In the genomic region with DNA sequence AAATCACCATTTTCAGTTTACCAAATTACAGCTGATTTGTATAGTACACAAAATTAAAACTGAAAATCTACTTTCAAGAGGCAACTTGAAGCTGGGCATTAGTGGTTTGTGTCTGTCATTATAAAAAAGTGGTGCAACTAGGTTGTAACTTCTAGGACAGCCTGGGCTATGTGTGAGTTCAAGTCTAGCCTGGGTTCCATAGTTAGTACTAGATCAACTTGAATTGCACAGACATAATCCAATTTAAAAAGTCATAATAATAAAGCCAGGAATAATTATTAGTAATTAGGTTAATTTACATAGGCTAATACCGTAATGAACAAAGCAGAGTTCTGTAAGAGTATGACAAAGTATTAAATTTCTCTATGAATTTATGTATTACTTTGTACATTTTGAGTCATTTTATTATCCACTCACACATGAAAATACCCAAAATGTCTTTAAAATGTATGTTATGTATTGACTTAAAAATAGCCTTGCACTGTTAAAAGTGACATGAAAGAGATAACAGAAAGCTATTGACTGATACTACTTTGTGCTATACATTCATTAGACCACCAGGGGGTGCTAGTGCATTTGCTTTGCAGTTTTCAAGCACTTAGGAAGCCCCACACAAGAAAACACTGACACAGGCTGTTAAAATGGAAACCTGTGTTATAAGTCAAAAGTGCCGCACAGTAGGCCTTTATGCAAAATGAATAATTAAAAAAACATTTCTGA, we compare ENCODE assay signal across 9 mouse cellular contexts.
DNase-seq lines count a peak whose midpoint lies in the region; ATAC-seq and TF ChIP-seq lines count a peak whose summit lies in the region.
"Had no signal": no experiment of that assay in that cellular context is flagged by ENCODE, and none has a peak within 500 bp of the region (broad histone marks: within the 10 kb centered on the region; RNA-seq: fewer than 3 reads in every experiment).

No protein-coding gene starts in this region.

- H3K27ac ChIP-seq in layer of hippocampus, adult 2 months, result no peak overlapping the region
- H3K27ac ChIP-seq in hindbrain, embryonic 13.5 days, result no peak overlapping the region
- no peak overlapping the region for H3K27ac ChIP-seq in limb, embryonic 10.5 days
- H3K27ac ChIP-seq: macrophage had no signal

- H3K4me1 ChIP-seq in hindbrain, embryonic 13.5 days (replicated peaks), result no peaks in the 10 kb centered on the region
- H3K4me1 ChIP-seq in limb, embryonic 10.5 days, result no peaks in the 10 kb centered on the region

- peak; percentile 83 for ATAC-seq in common myeloid progenitor, adult 5-6 weeks (replicated peaks; ENCODE audit: low read depth, poor library complexity, severe bottlenecking)
- ATAC-seq in hindbrain, embryonic 13.5 days (ENCODE audit: low FRiP score), result peak; percentile 89

- H3K4me3 ChIP-seq in layer of hippocampus, adult 2 months, result no peak overlapping the region
- H3K4me3 ChIP-seq in hindbrain, embryonic 13.5 days, result no peak overlapping the region
- H3K4me3 ChIP-seq in limb, embryonic 10.5 days, result no peak overlapping the region

- no peaks in the 10 kb centered on the region; the same call in 1 of the 2 replicates for H3K9me3 ChIP-seq in hindbrain, embryonic 13.5 days
- H3K9me3 ChIP-seq in limb, embryonic 10.5 days (replicated peaks), result no peaks in the 10 kb centered on the region

- H3K27me3 ChIP-seq in hindbrain, embryonic 13.5 days, result no peaks in the 10 kb centered on the region
- H3K27me3 ChIP-seq in limb, embryonic 10.5 days (ENCODE audit: low read depth, poor library complexity, severe bottlenecking), result no peaks in the 10 kb centered on the region

- no peak overlapping the region for H3K4me2 ChIP-seq in hindbrain, embryonic 13.5 days

- peak; percentile 94 for TF ChIP-seq CTCF in layer of hippocampus, adult 2 months (conservative IDR thresholded peaks at IDR 0.05)

- DNase-seq in layer of hippocampus, adult 2 months (ENCODE audit: low spot score in 2 of 2), result peak; percentile 37 to 70
- no peak for DNase-seq in layer of hippocampus, postnatal 36 days
- DNase-seq in MEL-GATA-1-ER (ENCODE audit: extremely low read depth, low read depth), result peak; percentile 18
- peak; percentile 46 for DNase-seq in limb, embryonic 10.5 days (ENCODE audit: low spot score)
- peak; percentile 42 for DNase-seq in retina, adult 2 months (ENCODE audit: low read depth, low spot score)
- no peak for DNase-seq in spleen, adult 12 weeks (ENCODE audit: low spot score)

- 53% methylated on average over 2 of the region's 2 CpGs for WGBS in hindbrain, embryonic 13.5 days
- WGBS in limb, embryonic 10.5 days, result 70% methylated on average over 2 of the region's 2 CpGs

- H3K9ac ChIP-seq in hindbrain, embryonic 13.5 days, result no peak overlapping the region

- no peaks in the 10 kb centered on the region for H3K36me3 ChIP-seq in hindbrain, embryonic 13.5 days
- no peaks in the 10 kb centered on the region for H3K36me3 ChIP-seq in limb, embryonic 10.5 days

Comparison
In these comparisons a context has a peak if more than half of its experiments do, and no peak if none do; other contexts are left out.
1. DNase-seq: peak in layer of hippocampus, adult 2 months (2 of 2), MEL-GATA-1-ER (single experiment), limb, embryonic 10.5 days (single experiment) and retina, adult 2 months (single experiment); none in layer of hippocampus, postnatal 36 days (0 of 2) and spleen, adult 12 weeks (single experiment).